ENCODE assay signal across 9 mouse cellular contexts in genomic region chr9:96530674-96531081, GRCm38 (mm10). TPM values are rescaled to one million over a fixed set of nuclear protein-coding genes. Genes with fewer than 3 reads are reported as not detected.
A peak's percentile ranks its signal among the peaks of the same experiment; 100 is the strongest.
DNase-seq lines count a peak whose midpoint lies in the region; ATAC-seq and TF ChIP-seq lines count a peak whose summit lies in the region.
"Had no signal": no experiment of that assay in that cellular context is flagged by ENCODE, and none has a peak within 500 bp of the region (broad histone marks: within the 10 kb centered on the region; RNA-seq: fewer than 3 reads in every experiment).

No protein-coding gene starts in this region.

- peak; percentile 45 for DNase-seq in forebrain, embryonic 14.5 days (ENCODE audit: low spot score)
- DNase-seq in kidney, postnatal 36 days = peak; percentile 64 to 65
- DNase-seq in B cell, adult 2 months = no peak
- no peak for DNase-seq in thymus, postnatal 4 days

- H3K9ac ChIP-seq in forebrain, embryonic 14.5 days (ENCODE audit: low read length) = no peak overlapping the region
- H3K9ac ChIP-seq in forebrain, embryonic 12.5 days = no peak overlapping the region
- peak overlapping the region; percentile 54 for H3K9ac ChIP-seq in ES-Bruce4 (ENCODE audit: low read depth, poor library complexity, severe bottlenecking)
- no peak overlapping the region for H3K9ac ChIP-seq in forebrain, embryonic 15.5 days (replicated peaks)
- H3K9ac ChIP-seq in stomach, embryonic 15.5 days = no peak overlapping the region

- TF ChIP-seq CTCF in ES-Bruce4 (IDR thresholded peaks at IDR 0.05; ENCODE audit: low read depth, low read length) = no peak

- no peak overlapping the region for H3K4me2 ChIP-seq in forebrain, embryonic 14.5 days (ENCODE audit: low read length)
- no peak overlapping the region for H3K4me2 ChIP-seq in forebrain, embryonic 12.5 days
- 0 out of 2 replicates have a peak overlapping the region, but pooled peaks have one; percentile 1 for H3K4me2 ChIP-seq in forebrain, embryonic 15.5 days (replicated peaks)
- H3K4me2 ChIP-seq in stomach, embryonic 15.5 days = peak overlapping the region; percentile 8; the same call in 1 of the 2 replicates

- TF ChIP-seq EP300 in ES-Bruce4 (IDR thresholded peaks at IDR 0.05; ENCODE audit: insufficient read depth, low read depth, low read length) = 0 out of 2 replicates have a peak, but pooled peaks have one; percentile 39

- no peaks in the 10 kb centered on the region for H3K27me3 ChIP-seq in forebrain, embryonic 14.5 days (replicated peaks; ENCODE audit: control insufficient read depth, insufficient read depth, low read length)
- no peaks in the 10 kb centered on the region for H3K27me3 ChIP-seq in forebrain, embryonic 12.5 days
- H3K27me3 ChIP-seq in ES-Bruce4 (ENCODE audit: control insufficient read depth, insufficient read depth, low read length, poor library complexity, severe bottlenecking) = no peaks in the 10 kb centered on the region
- no peaks in the 10 kb centered on the region for H3K27me3 ChIP-seq in forebrain, embryonic 15.5 days
- H3K27me3 ChIP-seq in stomach, embryonic 15.5 days (replicated peaks) = no peaks in the 10 kb centered on the region

- WGBS in forebrain, embryonic 14.5 days = 54% methylated on average over 11 of the region's 11 CpGs
- 74% methylated on average over 11 of the region's 11 CpGs for WGBS in forebrain, embryonic 12.5 days
- WGBS in forebrain, embryonic 15.5 days = 46% methylated on average over 11 of the region's 11 CpGs
- 43% methylated on average over 11 of the region's 11 CpGs for WGBS in stomach, embryonic 15.5 days

- no peaks in the 10 kb centered on the region for H3K9me3 ChIP-seq in forebrain, embryonic 14.5 days (replicated peaks; ENCODE audit: control insufficient read depth, low read length)
- H3K9me3 ChIP-seq in forebrain, embryonic 12.5 days = no peaks in the 10 kb centered on the region
- H3K9me3 ChIP-seq in ES-Bruce4 (replicated peaks; ENCODE audit: control insufficient read depth, insufficient read depth, low read length, poor library complexity, severe bottlenecking) = no peaks in the 10 kb centered on the region
- H3K9me3 ChIP-seq in forebrain, embryonic 15.5 days = no peaks in the 10 kb centered on the region
- H3K9me3 ChIP-seq in stomach, embryonic 15.5 days = no peaks in the 10 kb centered on the region
- H3K9me3 ChIP-seq: G1E had no signal

- no peak overlapping the region for H3K4me3 ChIP-seq in forebrain, embryonic 14.5 days (ENCODE audit: low read depth, low read length)
- H3K4me3 ChIP-seq in forebrain, embryonic 12.5 days (replicated peaks) = no peak overlapping the region
- no peak overlapping the region for H3K4me3 ChIP-seq in ES-Bruce4 (ENCODE audit: low read depth, low read length)
- H3K4me3 ChIP-seq in forebrain, embryonic 15.5 days = no peak overlapping the region
- no peak overlapping the region for H3K4me3 ChIP-seq in stomach, embryonic 15.5 days (replicated peaks)

- H3K4me1 ChIP-seq in forebrain, embryonic 14.5 days (ENCODE audit: control insufficient read depth, insufficient read depth, low read length) = peaks cover 5% of the 10 kb centered on the region
- no peaks in the 10 kb centered on the region for H3K4me1 ChIP-seq in forebrain, embryonic 12.5 days
- peaks cover 1% of the 10 kb centered on the region for H3K4me1 ChIP-seq in ES-Bruce4 (ENCODE audit: control insufficient read depth, insufficient read depth, low read length)
- peaks cover 8% of the 10 kb centered on the region for H3K4me1 ChIP-seq in forebrain, embryonic 15.5 days
- peaks cover 8% of the 10 kb centered on the region; the same call in 1 of the 2 replicates for H3K4me1 ChIP-seq in stomach, embryonic 15.5 days

- H3K36me3 ChIP-seq in forebrain, embryonic 14.5 days (ENCODE audit: control insufficient read depth, insufficient read depth, low read length) = no peaks in the 10 kb centered on the region
- H3K36me3 ChIP-seq in forebrain, embryonic 12.5 days (replicated peaks) = no peaks in the 10 kb centered on the region
- no peaks in the 10 kb centered on the region for H3K36me3 ChIP-seq in ES-Bruce4 (ENCODE audit: control insufficient read depth, insufficient read depth, low read length, poor library complexity, severe bottlenecking)
- H3K36me3 ChIP-seq in forebrain, embryonic 15.5 days = no peaks in the 10 kb centered on the region
- no peaks in the 10 kb centered on the region for H3K36me3 ChIP-seq in stomach, embryonic 15.5 days
- H3K36me3 ChIP-seq: G1E had no signal

- 0 out of 2 replicates have a peak, but pooled peaks have one; percentile 44 for ATAC-seq in forebrain, embryonic 14.5 days
- no peak for ATAC-seq in forebrain, embryonic 12.5 days (ENCODE audit: low FRiP score)
- ATAC-seq in forebrain, embryonic 15.5 days (replicated peaks) = no peak; the same call in 1 of the 2 replicates
- no peak for ATAC-seq in stomach, embryonic 15.5 days (ENCODE audit: insufficient read depth, low FRiP score, low read depth)

- no peak for TF ChIP-seq POLR2A in ES-Bruce4 (IDR thresholded peaks at IDR 0.05; ENCODE audit: insufficient read depth, low read length)

- no peak overlapping the region for H3K27ac ChIP-seq in forebrain, embryonic 14.5 days (ENCODE audit: low read depth, low read length)
- no peak overlapping the region for H3K27ac ChIP-seq in forebrain, embryonic 12.5 days
- H3K27ac ChIP-seq in ES-Bruce4 (ENCODE audit: insufficient read depth, low read length) = peak overlapping the region; percentile 51; the same call in 1 of the 2 replicates
- H3K27ac ChIP-seq in forebrain, embryonic 15.5 days (replicated peaks) = no peak overlapping the region
- no peak overlapping the region for H3K27ac ChIP-seq in stomach, embryonic 15.5 days

RNA-seq across cellular contexts. Expression of gene Gm28729, which starts 5.6 kb away (rescaled TPM):
- 0.28 TPM in 1 of 2 replicates, not detected in the other for polyA plus RNA-seq in forebrain, embryonic 14.5 days (2014; fragmentation: Nextera tagmentation; extraction: Ambion mirVana)
- polyA plus RNA-seq in forebrain, embryonic 12.5 days (2016; fragmentation: Nextera tagmentation; extraction: Ambion mirVana) = 0.13 and 0.15 TPM in 2 replicates
- polyA plus RNA-seq in ES-Bruce4 (2011; ENCODE audit: insufficient read depth, insufficient read length, low read depth, missing spikeins) = not detected in 2 replicates
- 0.15 and 0.31 TPM in 2 replicates for polyA plus RNA-seq in forebrain, embryonic 15.5 days (2015; fragmentation: Nextera tagmentation; extraction: Ambion mirVana)
- 0.06 TPM in 1 of 2 replicates, not detected in the other for polyA plus RNA-seq in stomach, embryonic 15.5 days (2015; fragmentation: Nextera tagmentation; extraction: Ambion mirVana)
- polyA plus RNA-seq: G1E had no signal

RNA-seq across cellular contexts. Expression of gene Rnf7, which starts 52.2 kb away (rescaled TPM):
- 228 and 271 TPM in 2 replicates for polyA plus RNA-seq in forebrain, embryonic 14.5 days (2014; fragmentation: Nextera tagmentation; extraction: Ambion mirVana)
- 231 and 238 TPM in 2 replicates for polyA plus RNA-seq in forebrain, embryonic 12.5 days (2016; fragmentation: Nextera tagmentation; extraction: Ambion mirVana)
- 108 and 115 TPM in 2 replicates for polyA plus RNA-seq in ES-Bruce4 (2011; ENCODE audit: insufficient read depth, insufficient read length, low read depth, missing spikeins)
- 179 and 187 TPM in 2 replicates for polyA plus RNA-seq in forebrain, embryonic 15.5 days (2015; fragmentation: Nextera tagmentation; extraction: Ambion mirVana)
- polyA plus RNA-seq in stomach, embryonic 15.5 days (2015; fragmentation: Nextera tagmentation; extraction: Ambion mirVana) = 182 and 201 TPM in 2 replicates

Comparison
In these comparisons a context has a peak if more than half of its experiments do, and no peak if none do; other contexts are left out.
1. H3K4me2 ChIP-seq: peak in forebrain, embryonic 15.5 days (single experiment) and stomach, embryonic 15.5 days (single experiment); none in forebrain, embryonic 14.5 days (single experiment) and forebrain, embryonic 12.5 days (single experiment).
2. DNase-seq: peak in forebrain, embryonic 14.5 days (single experiment) and kidney, postnatal 36 days (2 of 2); none in B cell, adult 2 months (0 of 2) and thymus, postnatal 4 days (single experiment).